Mouse (Mus musculus) lung, postnatal 4 days (tissue): ENCODE results near the gene Slc48a1.

Experiments
- DNase-seq, 2 experiments: peaks; one replicate each; pipeline ENCODE4 v3.0.0; 2021

The Slc48a1 gene

DNA sequence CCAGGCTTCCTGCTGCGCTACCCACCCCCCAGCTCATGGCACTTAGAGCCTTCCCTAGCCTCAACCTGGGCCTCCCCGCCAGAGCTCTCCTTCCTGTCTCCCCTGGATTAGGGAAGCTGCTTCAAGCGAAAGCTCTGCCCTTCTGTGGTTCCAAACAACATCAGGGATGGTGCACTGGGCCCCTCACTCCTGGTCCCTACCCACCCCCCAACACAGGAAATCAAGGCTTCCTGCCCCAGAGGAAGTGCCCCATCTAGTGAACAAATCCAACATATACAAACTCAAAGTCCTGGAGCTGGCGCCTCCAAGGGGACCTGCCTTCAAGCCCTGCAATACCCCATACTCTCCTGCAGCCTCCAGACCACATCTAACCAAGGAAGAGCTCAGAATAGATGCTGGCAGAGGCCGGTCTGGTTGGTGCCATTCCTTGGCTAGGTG is 50.6 kb downstream of the Slc48a1 start:
- DNase-seq = peak; percentile 73 to 84

DNA sequence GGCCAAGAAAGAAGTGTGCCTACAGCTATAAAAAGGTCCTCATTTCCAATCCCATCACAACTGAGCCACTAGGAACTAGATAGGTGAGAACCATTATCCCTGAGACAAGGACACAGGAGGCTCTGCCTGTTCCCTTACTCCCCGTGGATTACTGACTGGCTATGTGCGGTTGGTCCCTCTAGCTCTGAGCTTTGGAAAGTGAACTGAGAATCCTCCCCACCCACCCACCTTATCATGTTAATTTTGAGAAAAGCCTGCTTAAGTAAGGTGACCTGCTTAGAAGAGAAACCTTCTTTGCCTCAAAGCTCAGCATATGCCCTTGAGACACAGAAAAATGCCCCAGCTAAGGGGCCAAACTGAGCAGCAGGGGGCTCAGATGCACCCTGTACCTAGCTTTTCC is 51.1 kb downstream of the Slc48a1 start:
- DNase-seq = no peak

DNA sequence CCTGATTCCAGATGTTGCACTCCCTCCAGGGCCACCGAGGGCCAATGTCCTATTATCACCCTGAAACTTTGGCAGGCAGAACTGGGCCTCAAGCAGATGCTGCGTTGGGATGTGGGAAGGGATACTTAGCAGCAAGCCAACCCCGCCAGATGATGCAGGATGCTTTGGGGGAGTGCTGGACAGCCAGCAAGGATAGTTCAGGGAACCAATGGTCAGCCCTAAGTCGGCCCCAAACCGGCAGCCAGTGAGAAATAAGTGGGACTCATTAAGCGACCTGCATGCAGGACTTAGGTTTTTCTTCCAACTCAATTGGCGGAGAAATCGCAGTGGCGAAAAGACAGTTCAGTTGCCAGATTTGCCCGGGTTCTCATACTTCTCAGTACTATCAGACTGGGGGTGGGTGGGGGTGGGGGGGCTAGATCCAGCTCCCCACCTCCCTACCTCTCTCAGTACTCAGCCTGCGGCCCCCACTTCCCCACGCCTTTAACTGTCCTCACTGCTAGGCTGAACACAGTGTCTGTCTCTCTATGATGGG is 52.0 kb downstream of the Slc48a1 start:
- DNase-seq = peak in 1 of 2 experiments; percentile 40

DNA sequence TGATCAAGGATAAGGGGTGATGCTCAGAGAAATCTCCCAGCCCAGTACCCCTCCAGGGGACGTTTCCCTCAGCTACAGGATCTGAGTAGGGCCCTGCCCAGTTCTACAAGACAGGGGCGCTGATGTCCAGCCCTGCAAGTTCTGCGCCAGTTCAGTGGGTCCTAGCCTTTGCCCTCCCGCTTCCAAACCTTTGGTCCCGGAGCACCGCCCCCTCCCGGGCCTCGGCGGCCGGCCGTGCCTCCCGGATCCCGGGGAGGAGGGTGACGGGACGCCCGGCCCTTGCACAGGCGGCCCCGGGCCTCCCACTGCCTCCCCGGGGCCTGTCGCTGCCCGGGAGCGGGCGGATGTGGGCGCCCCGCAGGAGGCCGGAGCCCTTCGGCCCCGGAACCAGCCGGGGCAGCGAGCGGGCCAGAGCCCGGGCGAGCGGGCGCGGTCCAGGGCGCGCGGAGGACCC is 52.5 kb downstream of the Slc48a1 start:
- DNase-seq = peak; percentile 65 to 74

DNA sequence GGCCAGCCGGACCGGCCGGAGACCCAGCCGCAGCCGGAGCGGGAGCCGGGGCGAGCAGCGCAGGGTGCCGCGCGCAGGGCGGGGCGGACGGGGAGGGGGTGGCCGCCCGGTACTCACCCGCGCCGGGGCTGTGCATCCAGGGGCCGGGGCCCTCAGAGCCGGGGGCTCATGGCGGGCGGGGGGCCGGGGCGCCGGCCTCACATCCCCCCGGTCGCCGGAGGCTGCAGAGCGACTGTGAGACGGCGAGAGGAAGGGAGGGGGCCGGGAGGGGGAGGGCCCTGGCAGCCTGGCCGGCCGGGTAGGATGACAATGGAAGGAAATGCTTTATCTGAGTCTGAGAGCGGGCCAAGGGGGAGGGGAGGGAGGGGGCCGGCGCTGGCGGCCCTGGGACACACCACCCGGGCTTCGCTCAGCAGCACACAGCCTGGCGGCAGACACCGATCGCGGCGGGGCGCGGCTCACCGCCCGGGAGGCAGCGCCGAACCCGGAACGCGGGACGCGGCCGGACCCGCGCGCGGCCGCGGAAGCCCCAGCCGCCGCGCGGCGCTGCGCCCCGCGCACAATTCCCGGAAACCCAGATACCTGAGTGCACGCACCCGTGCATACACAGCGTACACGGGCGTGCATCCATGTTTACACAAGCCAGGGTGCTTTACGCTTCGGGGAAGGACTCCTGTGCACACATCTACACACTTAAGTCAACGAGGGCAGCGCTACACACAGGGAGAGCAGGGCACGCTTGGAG is 53.1 kb downstream of the Slc48a1 start:
- DNase-seq = peak; percentile 81 to 90

DNA sequence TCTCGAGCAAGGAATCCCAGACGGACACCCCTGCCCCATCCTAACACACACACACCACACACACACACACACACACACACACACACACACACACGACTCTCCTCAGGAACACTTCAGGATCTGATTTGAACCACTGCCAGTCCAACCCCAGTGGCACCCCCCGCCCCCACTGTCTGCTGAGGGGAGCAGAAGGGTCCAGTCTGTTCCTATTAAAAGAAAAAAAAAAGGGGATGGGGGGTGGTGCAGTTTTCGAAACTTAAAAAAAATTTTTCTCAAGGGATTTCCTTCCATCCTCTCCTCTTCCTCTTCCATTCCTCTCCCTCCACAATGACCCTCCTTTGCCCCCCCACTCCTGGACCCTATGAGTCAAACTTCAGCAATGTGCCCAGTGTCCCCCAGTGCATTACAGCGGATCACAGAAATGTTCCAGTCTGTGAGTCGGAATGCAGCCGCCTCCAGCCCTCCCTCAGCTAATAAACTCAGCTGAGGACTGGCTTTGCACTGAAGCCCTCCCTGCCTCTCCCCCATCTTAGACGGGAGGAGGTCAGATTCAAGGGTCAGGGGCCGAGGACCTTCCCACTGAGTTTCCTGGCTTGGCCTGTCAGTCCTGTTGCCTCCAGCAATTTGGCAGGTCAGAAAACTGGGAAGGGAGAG is 53.8 kb downstream of the Slc48a1 start:
- DNase-seq = peak; percentile 69 to 83

DNA sequence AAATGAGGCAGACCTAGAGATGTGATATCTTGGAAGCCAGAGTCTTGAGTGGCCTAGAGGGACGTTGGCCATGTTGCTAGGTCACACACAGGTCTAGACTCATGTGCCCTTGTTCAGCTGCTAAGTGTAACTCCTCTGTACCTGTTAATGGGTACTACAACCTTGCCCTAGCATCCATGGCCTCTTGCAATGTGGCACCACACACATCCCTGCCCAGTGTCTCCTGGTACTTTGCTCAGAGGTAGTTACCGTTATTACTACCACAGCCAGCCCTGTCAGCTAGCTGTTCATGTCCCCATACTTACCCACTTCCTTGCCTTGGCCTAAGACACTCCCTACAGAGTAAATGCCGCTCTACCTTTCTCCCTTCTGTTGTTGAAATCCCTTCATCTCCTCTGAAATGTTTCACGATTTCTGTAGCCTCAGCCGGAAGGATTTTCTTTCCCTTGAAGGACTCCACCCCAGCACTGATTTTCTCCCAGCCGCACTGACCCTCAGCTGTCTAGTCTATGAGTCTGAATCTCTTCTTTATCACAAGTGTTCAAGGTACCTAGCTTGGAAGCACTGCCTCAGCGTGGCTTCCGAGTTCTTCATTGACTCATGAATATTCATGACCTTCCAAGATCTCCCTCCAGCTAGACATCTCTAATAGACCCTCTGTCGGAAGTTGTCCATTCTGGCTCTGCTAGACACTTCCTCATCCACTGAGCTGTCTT is 54.6 kb downstream of the Slc48a1 start:
- DNase-seq = peak in 1 of 2 experiments; percentile 13

DNA sequence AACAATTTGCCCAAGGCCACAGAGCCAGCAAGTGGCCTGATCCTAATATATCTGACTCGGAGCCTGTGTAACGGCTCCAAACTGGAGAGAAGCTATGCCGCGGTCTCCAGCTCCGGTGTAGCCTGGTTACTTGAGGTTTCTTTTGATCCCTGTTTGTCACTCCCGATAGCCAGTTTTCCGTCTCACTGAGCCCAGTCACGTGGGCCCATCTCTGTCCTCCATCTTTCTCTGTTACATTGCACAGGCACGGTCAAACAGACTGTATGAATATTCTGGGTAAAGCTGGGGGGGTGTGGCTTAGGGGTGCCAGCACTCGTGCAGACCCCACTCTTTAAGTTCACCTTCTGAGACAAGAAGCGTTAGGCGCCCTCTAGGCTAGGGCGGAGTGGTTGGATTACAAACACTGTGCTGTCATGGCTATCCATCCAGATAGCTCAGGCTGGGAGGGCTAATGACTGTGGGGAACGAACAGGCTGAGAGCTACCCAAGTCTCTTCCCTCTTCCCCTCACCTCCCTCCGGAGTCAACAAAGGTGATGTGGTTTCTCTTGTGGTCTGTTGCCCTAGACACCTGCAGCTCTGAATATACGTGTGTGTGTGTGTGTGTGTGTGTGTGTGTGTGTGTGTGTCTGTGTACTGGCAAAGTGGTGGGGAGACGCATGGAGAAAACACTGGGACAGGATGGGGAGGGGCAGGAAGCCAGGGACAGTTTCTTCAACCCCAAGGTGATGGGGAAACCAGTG is 58.0 kb downstream of the Slc48a1 start:
- DNase-seq = peak in 1 of 2 experiments; percentile 18

DNA sequence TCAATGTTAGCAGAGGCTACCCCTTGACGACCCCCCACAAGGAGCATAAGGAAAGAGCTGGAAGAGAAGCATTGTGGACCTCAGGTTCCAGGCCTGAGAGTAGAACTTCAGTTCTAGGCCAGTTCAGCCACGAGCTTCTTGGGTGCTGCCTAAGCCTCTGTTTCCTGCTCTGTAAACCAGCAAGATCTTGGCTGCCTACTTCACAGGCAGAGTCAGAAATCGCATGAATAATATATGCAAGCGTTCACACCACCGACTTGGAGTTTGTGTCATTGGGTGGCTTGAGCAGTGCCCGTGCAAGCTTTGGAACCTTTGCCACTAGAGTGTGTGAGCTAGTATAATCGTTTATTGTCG is 58.6 kb downstream of the Slc48a1 start:
- DNase-seq = peak in 1 of 2 experiments; percentile 33

DNA sequence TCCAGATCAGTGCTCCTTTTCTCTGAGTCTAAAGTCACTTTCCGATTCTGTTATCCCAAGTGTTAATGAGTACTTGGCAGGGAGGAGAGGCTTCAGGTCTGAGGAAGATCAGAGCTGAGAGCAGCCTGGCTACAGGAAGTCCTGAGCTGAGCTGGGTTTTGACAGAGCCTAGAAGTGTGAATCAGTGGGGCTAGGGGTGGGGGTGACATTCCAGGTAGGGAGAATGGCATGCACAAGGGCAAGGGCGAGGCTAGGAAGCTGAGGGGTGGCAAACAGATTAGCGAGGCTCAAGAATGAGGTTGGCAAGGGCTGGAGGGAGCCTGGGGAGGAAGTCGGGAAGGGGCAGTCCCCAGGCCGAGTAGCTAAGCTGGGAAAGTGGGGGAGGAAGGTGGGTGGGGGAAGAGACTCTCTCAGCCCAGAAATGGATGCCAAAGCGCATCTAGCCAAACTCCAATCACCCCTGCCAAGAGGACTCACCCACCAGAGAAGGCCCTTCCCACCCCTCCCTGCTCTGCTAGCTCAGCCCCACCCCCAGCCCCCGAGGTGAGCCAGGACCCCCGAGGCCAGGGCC is 59.3 kb downstream of the Slc48a1 start:
- DNase-seq = peak; percentile 79 to 91

DNA sequence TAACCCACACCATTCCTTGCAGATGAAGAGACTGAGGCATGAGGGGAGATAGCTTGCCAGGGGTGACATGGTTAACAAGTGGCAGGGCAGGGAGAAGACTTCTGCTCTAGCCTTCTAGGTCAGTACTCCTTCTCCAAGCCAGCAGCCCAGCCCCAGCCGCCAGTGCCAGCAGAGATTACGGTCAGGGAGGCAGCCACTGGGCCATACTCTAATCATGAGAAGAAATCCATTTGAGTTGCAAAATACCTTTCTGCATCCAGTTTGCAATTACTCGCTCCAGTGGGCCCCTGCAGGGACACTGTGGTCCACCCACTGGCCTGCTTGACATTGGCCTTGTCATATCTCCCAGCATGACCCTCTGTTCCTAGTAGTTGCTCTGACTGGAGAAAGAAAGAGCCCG is 60.1 kb downstream of the Slc48a1 start:
- peak in 1 of 2 experiments; percentile 40 for DNase-seq

DNA sequence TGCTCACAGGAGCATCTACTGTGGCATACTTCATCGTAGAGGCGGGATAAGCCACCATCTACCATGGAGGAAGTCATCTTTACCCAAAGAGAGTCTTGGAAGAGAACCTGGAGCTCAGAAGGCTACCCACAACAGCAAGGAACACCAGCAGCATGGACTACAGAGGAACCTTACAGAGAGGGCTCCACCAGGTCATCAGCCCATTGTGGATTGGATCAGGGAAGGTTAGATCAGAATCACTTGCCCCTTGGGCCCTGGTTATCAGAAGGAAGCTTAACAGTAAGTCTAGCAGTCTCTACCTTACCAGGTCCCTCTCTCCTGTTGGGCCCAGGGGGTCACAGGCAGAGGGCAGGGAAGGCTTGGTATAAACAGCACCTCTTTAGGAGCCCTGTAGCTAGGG is 60.7 kb downstream of the Slc48a1 start:
- no peak for DNase-seq

DNA sequence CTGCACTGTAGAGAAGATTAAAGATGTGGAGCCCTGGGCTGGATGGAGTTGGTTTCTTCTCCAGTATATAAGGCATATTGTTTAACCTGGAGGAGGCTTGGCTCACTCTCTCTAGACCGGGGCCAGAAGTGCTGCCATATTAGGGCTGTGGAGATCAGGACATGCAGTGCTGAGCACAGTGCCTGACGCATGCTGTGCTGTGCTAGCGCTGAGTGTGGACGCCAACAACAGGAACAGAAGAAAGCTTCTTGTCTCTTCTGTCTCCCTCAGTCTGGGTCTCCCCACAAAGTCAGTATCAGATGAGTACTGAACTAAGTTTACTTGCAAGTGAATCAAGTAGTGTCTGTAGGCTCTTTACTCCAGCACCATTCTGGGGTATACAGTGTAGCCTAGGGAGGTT is 61.2 kb downstream of the Slc48a1 start:
- DNase-seq = peak in 1 of 2 experiments; percentile 25

DNA sequence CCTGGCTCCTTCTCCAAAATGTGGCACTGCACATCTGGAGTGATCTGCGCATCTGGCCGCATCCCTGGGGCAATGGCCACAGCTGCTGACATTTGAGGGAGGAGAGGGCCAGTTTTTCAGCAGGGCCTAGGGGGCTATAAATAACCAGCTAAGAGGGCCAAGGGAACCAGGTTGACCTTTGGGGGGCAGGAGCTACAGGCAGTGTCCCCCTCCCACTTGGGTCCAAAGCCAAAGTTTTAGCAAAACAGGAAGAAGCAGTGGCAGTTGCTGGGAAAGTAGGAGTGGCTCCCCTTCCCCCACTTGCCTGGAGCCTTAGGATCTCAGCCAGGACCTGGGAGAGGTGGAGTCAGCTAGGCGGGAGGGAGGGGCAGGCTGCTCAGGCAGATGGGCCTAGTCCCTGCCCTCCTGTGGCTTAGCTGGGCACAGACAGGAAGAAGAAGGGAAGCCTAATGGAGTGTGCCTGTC is 61.7 kb downstream of the Slc48a1 start:
- DNase-seq = peak; percentile 87 to 93

DNA sequence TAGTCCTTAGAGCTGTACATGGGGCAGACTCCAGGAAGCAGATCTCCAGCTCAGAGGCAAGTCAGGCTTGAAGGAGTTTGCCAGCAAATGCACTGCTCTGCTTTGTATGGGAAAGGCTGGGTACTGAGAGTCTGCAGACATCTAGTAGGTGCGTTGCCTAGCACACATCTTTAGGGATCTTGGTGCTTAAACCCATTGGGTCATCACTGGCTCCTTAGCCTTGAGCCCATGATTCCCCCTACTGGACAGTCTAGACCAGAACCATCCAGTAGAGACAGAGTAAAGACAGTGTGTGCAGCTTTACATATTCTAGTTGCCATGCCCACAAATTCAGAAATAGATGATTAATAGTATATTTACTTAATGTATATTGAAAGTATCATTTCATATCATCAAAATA is 62.5 kb downstream of the Slc48a1 start:
- DNase-seq = peak in 1 of 2 experiments; percentile 19

DNA sequence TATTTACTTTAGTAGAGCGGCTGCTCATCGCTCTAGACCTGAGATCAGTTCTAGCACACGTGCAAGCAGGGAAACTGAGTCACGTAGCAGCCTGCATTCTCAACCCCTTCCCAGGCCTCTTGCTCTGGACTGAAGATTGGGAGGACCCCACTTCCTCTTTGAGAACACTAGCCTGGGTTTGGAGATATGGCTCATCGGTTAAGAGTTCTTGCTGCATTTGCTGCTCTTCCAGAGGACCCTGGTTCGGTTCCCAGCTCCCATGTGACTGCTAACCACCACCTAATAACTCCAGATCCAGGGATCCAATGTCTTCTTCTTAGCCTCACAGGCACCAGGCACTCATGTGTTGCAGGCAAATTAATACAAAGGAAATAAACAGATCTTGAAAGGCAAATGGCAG is 63.1 kb downstream of the Slc48a1 start:
- no peak for DNase-seq

DNA sequence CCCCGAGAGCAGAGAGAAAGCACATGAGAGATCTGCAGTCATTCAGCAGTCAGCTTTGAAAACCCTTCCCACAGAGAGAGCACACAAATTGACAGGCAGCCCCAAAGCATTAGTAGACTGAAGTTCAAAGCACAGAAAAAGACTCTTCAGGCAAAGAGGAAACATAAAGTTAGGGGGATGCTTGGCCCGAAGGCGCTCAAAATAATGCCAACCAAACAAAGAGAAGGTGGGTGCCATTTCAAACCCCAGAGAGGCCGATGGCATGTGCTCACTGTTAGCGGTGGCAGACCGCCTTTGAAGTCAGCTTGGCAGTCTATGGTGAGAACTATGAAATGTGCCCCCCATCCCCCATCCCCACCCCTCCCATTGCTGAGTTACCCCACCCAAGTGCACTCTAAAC is 63.7 kb downstream of the Slc48a1 start:
- DNase-seq = no peak
